Mouse (Mus musculus) heart, adult 2 months (tissue): ENCODE measurements around the gene Nmur1.
"Not testable (repeated sequence)": the region's sequence is repeated elsewhere in the genome, so short reads cannot be mapped to it uniquely, and the experiment has no call there.

ENCODE experiments used
- CTCF ChIP-seq: fragments of 200-600 bp; IDR thresholded peaks from 2 replicates; pipeline ENCODE4 v1.8.1; 2022; ENCODE audit warnings: antibody characterized with exemption, mild to moderate bottlenecking, moderate library complexity
- POLR2A ChIP-seq: fragments of 200-500 bp; IDR thresholded peaks from 2 replicates; pipeline ENCODE4 v1.6.1; 2011; ENCODE audit warnings: mild to moderate bottlenecking, low read depth, low read length, control low read depth; ENCODE audit not compliant: insufficient read depth

DNA sequence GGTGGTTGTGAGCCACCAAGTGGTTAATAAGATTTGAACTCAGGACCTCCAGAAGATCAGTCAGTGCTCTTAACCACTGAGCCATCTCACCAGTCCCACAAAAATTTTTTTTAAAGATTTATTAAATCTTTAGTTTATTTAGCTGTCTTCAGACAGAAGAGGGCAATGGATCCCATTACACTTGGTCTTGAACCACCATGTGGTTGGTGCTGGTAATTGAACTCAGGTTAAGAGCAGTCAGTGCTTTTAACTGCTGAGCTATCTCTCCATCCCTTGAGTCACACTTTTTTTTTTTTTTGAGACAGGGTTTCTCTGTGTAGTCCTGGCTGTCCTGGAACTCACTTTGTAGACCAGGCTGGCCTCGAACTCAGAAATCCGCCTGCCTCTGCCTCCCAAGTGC lies 84.9 kb downstream of the Nmur1 start:
- TF ChIP-seq POLR2A, CTCF: not testable (repeated sequence)
